ENCODE assay signal across 8 mouse cellular contexts in the genomic region with DNA sequence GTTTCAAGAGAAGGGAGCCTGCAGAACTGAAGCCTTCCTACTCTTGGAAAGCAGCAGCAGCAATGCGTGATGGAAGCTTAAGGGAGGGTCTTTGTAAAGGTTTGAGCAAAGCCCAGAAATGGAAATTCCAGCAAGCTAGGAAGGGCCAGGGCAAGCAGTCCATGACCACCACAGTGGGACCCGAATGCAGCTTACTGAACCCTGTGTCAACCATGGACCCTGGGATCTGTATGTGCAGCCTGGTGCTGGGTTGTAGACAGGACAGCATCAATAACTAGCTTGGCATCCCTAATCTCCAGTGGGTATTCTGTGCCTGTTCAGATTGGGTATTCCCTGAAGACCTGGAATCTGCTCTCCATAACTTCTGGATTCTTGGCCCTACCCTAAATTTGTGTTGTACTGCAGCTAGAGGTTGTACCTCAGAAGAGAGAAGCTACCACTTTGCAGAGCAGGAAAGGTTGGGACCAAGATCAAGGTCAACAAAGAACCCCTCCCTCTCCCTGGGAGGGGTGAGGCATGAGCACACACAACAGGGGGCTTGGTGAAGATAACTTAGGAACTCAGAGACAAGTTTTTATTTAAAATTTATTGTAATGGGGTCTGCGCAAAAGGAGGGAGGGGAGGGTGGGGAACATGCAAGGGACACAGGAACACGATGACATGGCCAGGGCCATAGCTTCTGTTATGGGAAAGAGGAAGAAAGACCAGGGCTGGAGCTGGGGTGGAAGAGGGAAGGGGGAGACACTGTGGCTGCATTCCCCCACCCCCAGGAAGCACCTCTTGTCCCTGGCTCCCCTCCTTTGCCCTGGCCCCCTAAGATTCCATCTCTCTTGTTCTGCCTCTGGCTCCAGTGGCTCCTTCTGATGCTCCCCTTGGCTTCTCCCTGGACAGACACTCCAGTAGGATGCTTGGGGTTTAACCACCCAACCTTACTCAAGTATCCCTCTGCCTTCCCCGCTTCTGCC. TPM values are rescaled to one million over a fixed set of nuclear protein-coding genes. Genes with fewer than 3 reads are reported as not detected.
A peak's percentile ranks its signal among the peaks of the same experiment; 100 is the strongest.
DNase-seq lines count a peak whose midpoint lies in the region; ATAC-seq and TF ChIP-seq lines count a peak whose summit lies in the region.

No protein-coding gene starts in this region.

- no peaks in the 10 kb centered on the region for H3K27me3 ChIP-seq in heart, adult 2 months (ENCODE audit: control insufficient read depth, insufficient read depth, low read length)
- H3K27me3 ChIP-seq in E14TG2a.4 (ENCODE audit: insufficient read depth, low read length), result no peaks in the 10 kb centered on the region
- no peaks in the 10 kb centered on the region for H3K27me3 ChIP-seq in forebrain, embryonic 13.5 days
- no peaks in the 10 kb centered on the region for H3K27me3 ChIP-seq in liver, embryonic 14.5 days (ENCODE audit: control insufficient read depth, insufficient read depth, low read length)

- peaks cover 3% of the 10 kb centered on the region; the same call in 1 of the 2 replicates for H3K36me3 ChIP-seq in heart, adult 2 months (ENCODE audit: control insufficient read depth, insufficient read depth, low read length)
- peaks cover 50% of the 10 kb centered on the region for H3K36me3 ChIP-seq in E14TG2a.4 (ENCODE audit: insufficient read depth, low read length)
- H3K36me3 ChIP-seq in forebrain, embryonic 13.5 days (ENCODE audit: poor library complexity, severe bottlenecking), result peaks cover 33% of the 10 kb centered on the region
- H3K36me3 ChIP-seq in liver, embryonic 14.5 days (replicated peaks; ENCODE audit: control insufficient read depth, insufficient read depth, low read depth), result peaks cover 27% of the 10 kb centered on the region

- intact Hi-C loops in heart, adult 2 months (cut with DNase I), result no loop called here

- H3K4me1 ChIP-seq in heart, adult 2 months (ENCODE audit: control insufficient read depth, insufficient read depth, low read length), result peaks cover 6% of the 10 kb centered on the region
- H3K4me1 ChIP-seq in E14TG2a.4 (replicated peaks; ENCODE audit: low read depth, low read length), result peaks cover 74% of the 10 kb centered on the region
- H3K4me1 ChIP-seq in forebrain, embryonic 13.5 days, result peaks cover 79% of the 10 kb centered on the region
- peaks cover 24 to 29% of the 10 kb centered on the region in 2 experiments for H3K4me1 ChIP-seq in liver, embryonic 14.5 days (replicated peaks; ENCODE audit: control insufficient read depth in 2 of 2, insufficient read depth in 2 of 2, low read length in 1 of 2)

- no peaks in the 10 kb centered on the region for H3K9me3 ChIP-seq in E14TG2a.4 (ENCODE audit: low read length)
- no peaks in the 10 kb centered on the region for H3K9me3 ChIP-seq in forebrain, embryonic 13.5 days (replicated peaks)
- no peaks in the 10 kb centered on the region for H3K9me3 ChIP-seq in liver, embryonic 14.5 days (ENCODE audit: control insufficient read depth, low read length)

- H3K27ac ChIP-seq in heart, adult 2 months, result peak overlapping the region; percentile 17
- H3K27ac ChIP-seq in forebrain, embryonic 13.5 days, result peak overlapping the region; percentile 92
- H3K27ac ChIP-seq in liver, embryonic 14.5 days, result no peak overlapping the region

- no peak overlapping the region for H3K9ac ChIP-seq in heart, adult 2 months (ENCODE audit: low read depth, low read length)
- H3K9ac ChIP-seq in forebrain, embryonic 13.5 days, result peak overlapping the region; percentile 100
- peak overlapping the region; percentile 48 for H3K9ac ChIP-seq in liver, embryonic 14.5 days (replicated peaks)

- no peak for TF ChIP-seq EP300 in heart, adult 2 months (IDR thresholded peaks at IDR 0.05; ENCODE audit: insufficient read depth, low read depth, low read length)
- TF ChIP-seq EP300 in liver, embryonic 14.5 days (IDR thresholded peaks at IDR 0.05; ENCODE audit: low read depth), result no peak; the same call in 1 of the 2 replicates

- H3K4me2 ChIP-seq in forebrain, embryonic 13.5 days, result peak overlapping the region; percentile 99
- peak overlapping the region; percentile 67 for H3K4me2 ChIP-seq in liver, embryonic 14.5 days (ENCODE audit: low read depth)

- TF ChIP-seq CTCF in heart, adult 2 months (IDR thresholded peaks at IDR 0.05), result no peak
- TF ChIP-seq CTCF in E14TG2a.4 (conservative IDR thresholded peaks at IDR 0.05; ENCODE audit: low read length), result no peak
- TF ChIP-seq CTCF in liver, embryonic 14.5 days (IDR thresholded peaks at IDR 0.05; ENCODE audit: low read depth), result no peak

- no peak for TF ChIP-seq POLR2A in heart, adult 2 months (IDR thresholded peaks at IDR 0.05; ENCODE audit: insufficient read depth, low read depth, low read length)

- no peak for DNase-seq in heart, adult 2 months
- DNase-seq in heart, adult 18-20 months, result no peak
- no peak for DNase-seq in liver, embryonic 14.5 days (ENCODE audit: low read depth in 3 of 3, low spot score in 3 of 3)
- DNase-seq in ovary, adult 18-20 months (ENCODE audit: low spot score), result no peak
- DNase-seq in ovary, postnatal 14 days (ENCODE audit: low spot score), result no peak

- ATAC-seq in forebrain, embryonic 13.5 days, result no peak
- no peak for ATAC-seq in liver, embryonic 14.5 days (ENCODE audit: insufficient read depth)
- ATAC-seq in activated CD4-positive, CD25-positive, alpha-beta regulatory T cell, adult 4 months, result no peak

- WGBS in heart, adult 2 months, result 60% methylated on average over 5 of the region's 5 CpGs
- 40% methylated on average over 5 of the region's 5 CpGs for WGBS in forebrain, embryonic 13.5 days
- 34% methylated on average over 5 of the region's 5 CpGs for WGBS in liver, embryonic 14.5 days (ENCODE audit: insufficient replicate concordance)

- no peaks in the 10 kb centered on the region for H3K79me2 ChIP-seq in heart, adult 2 months (replicated peaks; ENCODE audit: control insufficient read depth, insufficient read depth, low read length)

- H3K4me3 ChIP-seq in heart, adult 2 months, result no peak overlapping the region
- H3K4me3 ChIP-seq in E14TG2a.4 (replicated peaks; ENCODE audit: low read length), result peak overlapping the region; percentile 94
- H3K4me3 ChIP-seq in forebrain, embryonic 13.5 days, result peak overlapping the region; percentile 94
- peak overlapping the region; percentile 13 to 36 for H3K4me3 ChIP-seq in liver, embryonic 14.5 days (ENCODE audit: insufficient read depth in 1 of 2, low read depth in 2 of 2, low read length in 2 of 2)

RNA-seq across cellular contexts. Expression of a gene that starts 0.8 kb away (rescaled TPM):
- total RNA-seq in heart, adult 2 months (2021), result under 1 TPM; 0.63 to 0.77 TPM
- 5.7 and 8.0 TPM in 2 replicates for polyA plus RNA-seq in heart, adult 2 months (2012; rRNA removed)
- under 1 TPM in 1 of 2 experiments, not detected in 1; 0.80 TPM for total RNA-seq in heart, adult 18-20 months (2021)
- polyA plus RNA-seq in forebrain, embryonic 13.5 days (2015; fragmentation: Nextera tagmentation; extraction: Ambion mirVana), result 6.8 and 8.3 TPM in 2 replicates
- 0.08 and 0.55 TPM in 2 replicates for polyA plus RNA-seq in liver, embryonic 14.5 days (2012; rRNA removed)
- polyA plus RNA-seq in liver, embryonic 14.5 days (2014; fragmentation: Nextera tagmentation; extraction: Ambion mirVana), result 0.40 and 0.41 TPM in 2 replicates
- 1 to 10 TPM in 1 of 2 experiments, not detected in 1; 2.1 TPM for polyA plus RNA-seq in activated CD4-positive, CD25-positive, alpha-beta regulatory T cell, adult 4 months (2017; shearing (Covaris generic))

RNA-seq across cellular contexts. Expression of a gene that starts 0.9 kb away (rescaled TPM):
- 10 to 100 TPM; 15.9 to 25.8 TPM for total RNA-seq in heart, adult 2 months (2021)
- 21.7 and 24.3 TPM in 2 replicates for polyA plus RNA-seq in heart, adult 2 months (2012; rRNA removed)
- total RNA-seq in heart, adult 18-20 months (2021), result 10 to 100 TPM; 24.6 to 27.3 TPM
- 41.1 and 88.0 TPM in 2 replicates for polyA plus RNA-seq in forebrain, embryonic 13.5 days (2015; fragmentation: Nextera tagmentation; extraction: Ambion mirVana)
- polyA plus RNA-seq in liver, embryonic 14.5 days (2012; rRNA removed), result 7.5 and 15.7 TPM in 2 replicates
- 1.2 and 8.3 TPM in 2 replicates for polyA plus RNA-seq in liver, embryonic 14.5 days (2014; fragmentation: Nextera tagmentation; extraction: Ambion mirVana)
- polyA plus RNA-seq in activated CD4-positive, CD25-positive, alpha-beta regulatory T cell, adult 4 months (2017; shearing (Covaris generic)), result 10 to 100 TPM; 26.4 to 31.8 TPM

RNA-seq across cellular contexts. Expression of a gene that starts 4.7 kb away (rescaled TPM):
- 10 to 100 TPM; 12.8 to 21.4 TPM for total RNA-seq in heart, adult 2 months (2021)
- polyA plus RNA-seq in heart, adult 2 months (2012; rRNA removed), result 3.6 and 4.3 TPM in 2 replicates
- total RNA-seq in heart, adult 18-20 months (2021), result 10 to 100 TPM in 1 of 2 experiments, 1 to 10 TPM in 1; 8.3 to 10.7 TPM
- 41.7 and 74.5 TPM in 2 replicates for polyA plus RNA-seq in forebrain, embryonic 13.5 days (2015; fragmentation: Nextera tagmentation; extraction: Ambion mirVana)
- 8.0 and 15.2 TPM in 2 replicates for polyA plus RNA-seq in liver, embryonic 14.5 days (2012; rRNA removed)
- 27.3 and 32.2 TPM in 2 replicates for polyA plus RNA-seq in liver, embryonic 14.5 days (2014; fragmentation: Nextera tagmentation; extraction: Ambion mirVana)
- 10 to 100 TPM; 39.6 to 56.7 TPM for polyA plus RNA-seq in activated CD4-positive, CD25-positive, alpha-beta regulatory T cell, adult 4 months (2017; shearing (Covaris generic))

RNA-seq across cellular contexts. Expression of a gene that starts 5.0 kb away (rescaled TPM):
- 10 to 100 TPM; 56.5 to 59.8 TPM for total RNA-seq in heart, adult 2 months (2021)
- polyA plus RNA-seq in heart, adult 2 months (2012; rRNA removed), result 53.7 and 57.1 TPM in 2 replicates
- 10 to 100 TPM; 55.3 to 57.3 TPM for total RNA-seq in heart, adult 18-20 months (2021)
- polyA plus RNA-seq in forebrain, embryonic 13.5 days (2015; fragmentation: Nextera tagmentation; extraction: Ambion mirVana), result 63.9 and 65.8 TPM in 2 replicates
- 91.4 and 97.5 TPM in 2 replicates for polyA plus RNA-seq in liver, embryonic 14.5 days (2012; rRNA removed)
- 27.3 and 37.4 TPM in 2 replicates for polyA plus RNA-seq in liver, embryonic 14.5 days (2014; fragmentation: Nextera tagmentation; extraction: Ambion mirVana)
- polyA plus RNA-seq in activated CD4-positive, CD25-positive, alpha-beta regulatory T cell, adult 4 months (2017; shearing (Covaris generic)), result 10 to 100 TPM; 19.0 to 19.1 TPM

RNA-seq across cellular contexts. Expression of a gene that starts 5.6 kb away (rescaled TPM):
- not detected for total RNA-seq in heart, adult 2 months (2021)
- not detected in 2 replicates for polyA plus RNA-seq in heart, adult 2 months (2012; rRNA removed)
- not detected for total RNA-seq in heart, adult 18-20 months (2021)
- 0.65 and 1.0 TPM in 2 replicates for polyA plus RNA-seq in forebrain, embryonic 13.5 days (2015; fragmentation: Nextera tagmentation; extraction: Ambion mirVana)
- 0.10 and 0.30 TPM in 2 replicates for polyA plus RNA-seq in liver, embryonic 14.5 days (2012; rRNA removed)
- not detected in 2 replicates for polyA plus RNA-seq in liver, embryonic 14.5 days (2014; fragmentation: Nextera tagmentation; extraction: Ambion mirVana)
- polyA plus RNA-seq in activated CD4-positive, CD25-positive, alpha-beta regulatory T cell, adult 4 months (2017; shearing (Covaris generic)), result not detected
